Mouse (Mus musculus) neural tube, embryonic 10.5 days (tissue): Measurements from ENCODE around the gene Aplp1.
A peak's percentile ranks its signal among the peaks of the same experiment; 100 is the strongest.
"Not testable (repeated sequence)": the region's sequence is repeated elsewhere in the genome, so short reads cannot be mapped to it uniquely, and the experiment has no call there.

Experiments
- DNase-seq: peaks from one replicate; pipeline ENCODE4 v3.0.0-alpha.2; 2017; ENCODE audit warnings: low spot score; ENCODE audit errors: extremely low spot score

Gene Aplp1

GRCm38 (mm10) chr7:30444971-30445751 lies at the start of gene Aplp1:
TSS of gene Aplp1 (minus strand) at chr7:30445535.
- DNase-seq, result peak; percentile 71

- no peak for DNase-seq
Measured at GRCm38 (mm10) chr7:30493401-30493931, 48.1 kb upstream of the Aplp1 start, which contains the start of gene Prodh2. TSS of gene Prodh2 (plus strand) at chr7:30493622.

- DNase-seq, result peak; percentile 80
Measured at GRCm38 (mm10) chr7:30492765-30493164, 47.4 kb upstream of the Aplp1 start.

- no peak for DNase-seq
Measured at GRCm38 (mm10) chr7:30490957-30491307, 45.6 kb upstream of the Aplp1 start.

- no peak for DNase-seq
Measured at GRCm38 (mm10) chr7:30490251-30490956, 45.1 kb upstream of the Aplp1 start.

- peak; percentile 54 for DNase-seq
Measured at GRCm38 (mm10) chr7:30484250-30484649, 38.9 kb upstream of the Aplp1 start.

- DNase-seq, result no peak
Measured at GRCm38 (mm10) chr7:30477415-30478381, 32.4 kb upstream of the Aplp1 start.

GRCm38 (mm10) chr7:30476136-30476535 lies 30.8 kb upstream of the Aplp1 start:
- DNase-seq, result not testable (repeated sequence)

GRCm38 (mm10) chr7:30474999-30475398 lies 29.7 kb upstream of the Aplp1 start:
- no peak for DNase-seq

- no peak for DNase-seq
Measured at GRCm38 (mm10) chr7:30472411-30472810, 27.1 kb upstream of the Aplp1 start.

GRCm38 (mm10) chr7:30464816-30465300 lies 19.5 kb upstream of the Aplp1 start:
- DNase-seq, result no peak

GRCm38 (mm10) chr7:30463996-30464395 lies 18.7 kb upstream of the Aplp1 start:
- no peak for DNase-seq

- DNase-seq, result no peak
Measured at GRCm38 (mm10) chr7:30463568-30463967, 18.2 kb upstream of the Aplp1 start.

- no peak for DNase-seq
Measured at GRCm38 (mm10) chr7:30459484-30459883, 14.1 kb upstream of the Aplp1 start.

- DNase-seq, result peak; percentile 63
Measured at GRCm38 (mm10) chr7:30457629-30458330, 12.4 kb upstream of the Aplp1 start, which contains the start of the genes Kirrel2 and Nphs1. TSS of gene Kirrel2 (minus strand) at chr7:30457690. TSS of gene Nphs1 (plus strand) at chr7:30458315.

GRCm38 (mm10) chr7:30456911-30457628 lies 11.7 kb upstream of the Aplp1 start:
- DNase-seq, result no peak

- no peak for DNase-seq
Measured at GRCm38 (mm10) chr7:30456487-30456886, 11.2 kb upstream of the Aplp1 start.

GRCm38 (mm10) chr7:30454259-30454658 lies 8.9 kb upstream of the Aplp1 start:
- DNase-seq, result no peak

GRCm38 (mm10) chr7:30453766-30454165 lies 8.4 kb upstream of the Aplp1 start:
- DNase-seq, result no peak

- DNase-seq, result no peak
Measured at GRCm38 (mm10) chr7:30453327-30453726, 8.0 kb upstream of the Aplp1 start.
